Mouse (Mus musculus) 416B (cell line): ENCODE measurements around the gene Olfr1275.

Source experiments
- DNase-seq: peaks from one replicate; pipeline ENCODE4 v3.0.0; 2011; ENCODE audit warnings: low read depth

The Olfr1275 gene

GRCm38 (mm10) chr2:111235186-111235585 is at the start of gene Olfr1275:
Gene Olfr1275, minus strand, starts transcription at chr2:111235286.
- no peak for DNase-seq

GRCm38 (mm10) chr2:111274006-111274405 is 38.9 kb upstream of the Olfr1275 start, which contains the start of gene Olfr1277:
Gene Olfr1277, minus strand, starts transcription at chr2:111274106.
- no peak for DNase-seq

- no peak for DNase-seq
Observed at GRCm38 (mm10) chr2:111254216-111254615, 19.1 kb upstream of the Olfr1275 start, which contains the start of gene Olfr1276. Gene Olfr1276, plus strand, starts transcription at chr2:111254516.

- DNase-seq = no peak
Observed at GRCm38 (mm10) chr2:111229502-111229901, 5.6 kb downstream of the Olfr1275 start, which contains the start of gene 4930430A15Rik. Gene 4930430A15Rik, minus strand, starts transcription at chr2:111229602.

GRCm38 (mm10) chr2:111182068-111182467 is 53.0 kb downstream of the Olfr1275 start:
- no peak for DNase-seq
